Mouse (Mus musculus): Measurements from ENCODE around the gene Fahd2a. TPM values are rescaled to one million over a fixed set of nuclear protein-coding genes. Genes with fewer than 3 reads are reported as not detected.

Fahd2a gene
- total RNA-seq, 2 experiments from 2014 or later: 5.7 to 23.7 TPM

- no peak for ATAC-seq (replicated peaks; ENCODE audit: poor library complexity)
Measured at GRCm38 (mm10) chr2:127433487-127434295, 10.7 kb downstream of the Fahd2a start.

- ATAC-seq (replicated peaks; ENCODE audit: poor library complexity): peak; percentile 69
Measured at GRCm38 (mm10) chr2:127430238-127430637, 14.1 kb downstream of the Fahd2a start.

DNA sequence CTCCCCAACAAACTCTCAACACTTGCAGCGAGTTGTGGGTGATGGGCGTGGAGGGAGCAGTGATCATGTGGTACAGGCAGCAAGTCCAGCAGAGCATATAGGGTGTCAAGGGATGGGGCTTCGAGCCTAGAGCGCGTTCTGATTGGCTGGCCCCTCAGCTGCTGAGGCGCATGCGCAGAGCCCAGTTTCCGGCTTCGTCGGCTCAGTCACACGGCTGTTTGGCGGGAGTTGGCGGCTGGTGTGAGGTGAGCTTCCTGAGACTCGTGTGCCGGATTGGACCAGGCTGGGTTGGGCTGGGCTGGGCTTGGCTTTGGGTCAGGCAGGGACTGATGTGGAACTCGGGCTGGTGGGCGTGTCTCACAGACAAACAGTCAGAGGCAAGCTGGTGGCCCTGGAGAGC is 19.4 kb downstream of the Fahd2a start, which contains the start of gene Gpat2:
TSS of gene Gpat2 (plus strand) at position 223 of the 400 bp plus-strand sequence.
- ATAC-seq (replicated peaks; ENCODE audit: poor library complexity): no peak

DNA sequence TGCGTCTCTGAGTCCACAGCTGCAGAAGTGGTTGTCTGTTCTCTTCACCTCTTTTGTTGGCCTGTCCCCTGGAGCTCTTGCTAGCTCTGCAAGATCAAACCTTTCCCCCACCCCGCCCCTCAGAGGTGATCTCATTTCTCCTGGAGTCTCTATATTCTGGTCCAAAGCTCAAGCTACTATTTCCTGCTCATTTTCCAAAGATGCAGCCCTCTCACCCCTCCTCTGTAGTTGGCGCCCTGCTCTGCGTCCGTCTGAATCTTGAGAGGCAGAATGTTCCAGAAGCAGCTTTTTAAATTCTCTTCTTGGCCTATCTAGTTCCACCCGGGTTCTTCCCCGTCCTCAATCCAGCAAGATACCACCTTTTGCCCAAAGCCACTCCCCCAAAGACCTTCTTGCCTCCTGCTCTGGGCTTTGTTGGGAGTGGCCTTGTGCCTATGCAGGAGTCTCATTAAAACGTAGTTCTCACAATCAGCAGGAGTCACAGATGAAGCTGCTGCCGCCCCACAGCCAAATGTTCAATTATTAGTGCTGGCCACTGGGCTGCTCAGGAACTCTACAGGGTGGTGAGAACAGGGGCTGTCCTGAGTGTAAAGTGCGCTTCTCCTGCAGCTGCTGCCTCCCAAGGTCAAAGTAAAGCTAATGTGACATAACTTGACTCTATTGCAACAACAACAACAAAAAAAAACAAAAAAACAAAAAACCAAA is 25.9 kb downstream of the Fahd2a start:
- no peak for ATAC-seq (replicated peaks; ENCODE audit: poor library complexity)

- ATAC-seq (replicated peaks; ENCODE audit: poor library complexity): no peak
Measured at GRCm38 (mm10) chr2:127416706-127417105, 27.7 kb downstream of the Fahd2a start.

- ATAC-seq (replicated peaks; ENCODE audit: poor library complexity): no peak
Measured at GRCm38 (mm10) chr2:127415806-127416205, 28.6 kb downstream of the Fahd2a start.

DNA sequence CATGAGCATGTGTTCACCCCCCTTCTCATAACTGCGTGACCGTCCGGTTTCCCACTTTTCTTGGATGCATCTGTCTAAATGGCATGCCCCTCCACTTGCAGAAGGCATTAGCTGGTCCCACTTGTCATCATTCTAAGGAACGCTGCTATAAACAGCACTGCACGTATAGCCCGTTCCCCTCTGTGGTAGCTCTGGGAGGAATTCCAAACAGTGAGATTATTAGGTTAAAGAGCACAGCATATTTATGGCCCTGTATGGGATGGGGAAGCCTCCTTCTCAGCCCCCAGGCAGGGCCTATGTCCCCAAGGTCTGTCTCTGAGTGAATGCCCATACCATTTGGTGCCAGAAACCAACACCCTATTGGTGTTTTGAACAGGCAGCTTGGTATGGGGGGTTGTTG is 33.2 kb downstream of the Fahd2a start:
- no peak for ATAC-seq (replicated peaks; ENCODE audit: poor library complexity)

DNA sequence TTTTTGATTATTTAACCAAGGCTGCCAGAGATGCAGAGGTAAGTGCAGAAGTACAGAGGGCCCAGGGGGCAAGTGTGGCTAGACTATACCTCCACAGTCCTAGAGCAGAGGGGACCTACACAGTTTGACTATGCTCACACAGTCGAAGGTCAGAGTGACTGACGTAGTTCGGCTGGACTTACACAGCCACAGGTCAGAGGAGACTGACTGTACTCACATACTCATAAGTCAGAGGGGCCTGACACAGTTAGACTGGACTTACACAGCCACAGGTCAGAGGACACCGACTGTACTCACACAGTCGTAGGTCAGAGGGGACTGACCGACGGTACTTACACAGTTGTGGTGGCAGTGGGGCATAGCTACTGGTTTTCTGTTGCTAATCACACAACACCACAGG is 45.6 kb downstream of the Fahd2a start:
- no peak for ATAC-seq (replicated peaks; ENCODE audit: poor library complexity)

- no peak for ATAC-seq (replicated peaks; ENCODE audit: poor library complexity)
Measured at GRCm38 (mm10) chr2:127394606-127395161, 49.7 kb downstream of the Fahd2a start.

- ATAC-seq (replicated peaks; ENCODE audit: poor library complexity): peak; percentile 72
Measured at GRCm38 (mm10) chr2:127391323-127391722, 53.0 kb downstream of the Fahd2a start.

DNA sequence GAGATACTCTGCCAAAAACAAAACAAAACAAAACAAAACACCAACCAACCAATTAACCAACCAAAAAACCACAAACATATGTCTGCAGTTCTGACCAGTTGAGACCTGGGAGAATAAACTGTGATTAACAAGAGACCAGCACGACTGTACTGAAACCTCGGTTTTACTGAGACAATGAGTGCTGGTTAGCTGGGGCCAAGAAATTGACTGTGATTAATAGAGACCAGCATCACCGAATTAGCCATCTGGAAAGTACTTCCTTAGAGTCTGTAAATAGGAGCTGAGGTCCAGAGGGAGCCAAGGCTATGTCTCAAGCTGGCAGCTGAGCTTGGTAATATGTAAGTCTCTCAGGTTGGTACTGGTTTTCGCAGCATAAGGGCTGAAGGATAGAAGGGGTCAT is 53.5 kb downstream of the Fahd2a start:
- ATAC-seq (replicated peaks; ENCODE audit: poor library complexity): no peak

DNA sequence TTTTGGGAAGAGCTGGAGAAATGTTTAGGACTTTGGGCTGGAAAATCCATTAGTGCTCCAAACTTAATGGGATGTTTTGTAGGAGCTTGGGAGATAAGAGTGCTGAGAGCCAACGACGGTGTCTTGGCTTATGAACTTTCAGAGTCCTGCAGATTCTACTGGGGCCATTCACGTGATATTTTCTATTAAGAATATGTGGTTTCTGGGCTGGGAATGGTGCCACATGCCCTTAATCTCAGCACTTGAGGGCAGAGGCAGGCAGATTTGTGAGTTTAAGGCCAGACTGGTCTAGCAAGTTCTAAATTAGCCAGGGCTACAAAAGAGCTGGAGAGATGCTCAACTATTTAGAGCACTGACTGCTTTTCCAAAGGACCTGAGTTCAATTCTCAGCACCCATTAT is 54.0 kb downstream of the Fahd2a start:
- ATAC-seq (replicated peaks; ENCODE audit: poor library complexity): no peak

GRCm38 (mm10) chr2:127387521-127387920 is 56.8 kb downstream of the Fahd2a start:
- no peak for ATAC-seq (replicated peaks; ENCODE audit: poor library complexity)

Other genes with a start within 250 kb of the Fahd2a start
- 1.9 and 3.6 TPM in 2 replicates for gene 1810024B03Rik, start 236.3 kb downstream of the Fahd2a start, total RNA-seq (2015)
- gene 1810024B03Rik, start 236.3 kb downstream of the Fahd2a start, total RNA-seq (2017): 2.4 and 3.3 TPM in 2 replicates
- 57.5 and 62.1 TPM in 2 replicates for gene Snrnp200, start 236.2 kb downstream of the Fahd2a start, total RNA-seq (2015)
- 146 and 186 TPM in 2 replicates for gene Snrnp200, start 236.2 kb downstream of the Fahd2a start, total RNA-seq (2017)
- 29.8 and 36.6 TPM in 2 replicates for gene Ciao1, start 196.7 kb downstream of the Fahd2a start, total RNA-seq (2015)
- 21.8 and 30.3 TPM in 2 replicates for gene Ciao1, start 196.7 kb downstream of the Fahd2a start, total RNA-seq (2017)
- gene Tmem127, start 196.7 kb downstream of the Fahd2a start, total RNA-seq (2015): 8.8 and 14.8 TPM in 2 replicates
- 27.0 and 28.1 TPM in 2 replicates for gene Tmem127, start 196.7 kb downstream of the Fahd2a start, total RNA-seq (2017)
- gene Stard7, start 174.3 kb downstream of the Fahd2a start, total RNA-seq (2015): 69.5 and 79.9 TPM in 2 replicates
- gene Stard7, start 174.3 kb downstream of the Fahd2a start, total RNA-seq (2017): 134 and 138 TPM in 2 replicates
- gene Dusp2, start 108.4 kb downstream of the Fahd2a start, total RNA-seq (2015): 76.0 and 76.5 TPM in 2 replicates
- 83.2 and 90.0 TPM in 2 replicates for gene Dusp2, start 108.4 kb downstream of the Fahd2a start, total RNA-seq (2017)
- 0.15 and 0.30 TPM in 2 replicates for gene Astl, start 105.9 kb downstream of the Fahd2a start, total RNA-seq (2015)
- 0.24 TPM in 1 of 2 replicates, not detected in the other for gene Astl, start 105.9 kb downstream of the Fahd2a start, total RNA-seq (2017)
- not detected in 2 replicates for gene Adra2b, start 81.4 kb downstream of the Fahd2a start, total RNA-seq (2015)
- not detected in 2 replicates for gene Adra2b, start 81.4 kb downstream of the Fahd2a start, total RNA-seq (2017)
- gene Gpat2, start 19.4 kb downstream of the Fahd2a start, total RNA-seq (2015): not detected in 2 replicates
- 0.12 TPM in 1 of 2 replicates, not detected in the other for gene Gpat2, start 19.4 kb downstream of the Fahd2a start, total RNA-seq (2017)
- gene Kcnip3, start 77.5 kb upstream of the Fahd2a start, total RNA-seq (2015): 32.3 and 37.5 TPM in 2 replicates
- 15.8 and 22.2 TPM in 2 replicates for gene Kcnip3, start 77.5 kb upstream of the Fahd2a start, total RNA-seq (2017)
- gene Prom2, start 96.9 kb upstream of the Fahd2a start, total RNA-seq (2015): not detected in 2 replicates
- not detected in 2 replicates for gene Prom2, start 96.9 kb upstream of the Fahd2a start, total RNA-seq (2017)
- gene Zfp661, start 142.5 kb upstream of the Fahd2a start, total RNA-seq (2015): 2.8 and 4.7 TPM in 2 replicates
- gene Zfp661, start 142.5 kb upstream of the Fahd2a start, total RNA-seq (2017): 2.6 and 4.9 TPM in 2 replicates
- 29.1 and 37.2 TPM in 2 replicates for gene Mrps5, start 142.7 kb upstream of the Fahd2a start, total RNA-seq (2015)
- 121 and 187 TPM in 2 replicates for gene Mrps5, start 142.7 kb upstream of the Fahd2a start, total RNA-seq (2017)
- gene Mal, start 212.1 kb upstream of the Fahd2a start, total RNA-seq (2015): not detected in 2 replicates
- not detected in 2 replicates for gene Mal, start 212.1 kb upstream of the Fahd2a start, total RNA-seq (2017)